Mouse (Mus musculus) embryo, embryonic 10.5 days (tissue): ENCODE results near the gene Pdgfb.
A peak's percentile ranks its signal among the peaks of the same experiment; 100 is the strongest.

Source experiments
- DNase-seq: peaks from one replicate; pipeline ENCODE4 v3.0.0-alpha.2; 2015; ENCODE audit warnings: low spot score

Pdgfb gene

DNA sequence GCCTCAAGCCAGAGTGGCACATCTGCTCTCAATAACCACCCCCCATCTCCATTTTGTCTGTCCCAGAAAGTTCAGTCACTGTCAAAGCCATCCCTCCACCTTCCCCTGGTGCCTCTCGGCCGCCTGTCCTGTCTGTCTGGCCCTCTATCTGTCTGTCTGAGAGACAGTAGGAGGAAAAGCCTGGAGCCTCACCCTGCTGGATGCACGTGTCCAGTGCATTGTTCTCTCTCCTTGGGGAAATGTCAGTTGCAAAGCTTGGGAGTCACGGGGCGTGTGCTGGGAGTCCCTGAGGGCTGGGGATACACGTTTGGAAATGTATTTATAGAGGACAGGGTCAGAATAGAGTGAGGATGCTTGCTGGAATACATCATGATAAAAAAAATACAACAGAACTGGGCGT is 61.3 kb downstream of the Pdgfb start:
- no peak for DNase-seq

DNA sequence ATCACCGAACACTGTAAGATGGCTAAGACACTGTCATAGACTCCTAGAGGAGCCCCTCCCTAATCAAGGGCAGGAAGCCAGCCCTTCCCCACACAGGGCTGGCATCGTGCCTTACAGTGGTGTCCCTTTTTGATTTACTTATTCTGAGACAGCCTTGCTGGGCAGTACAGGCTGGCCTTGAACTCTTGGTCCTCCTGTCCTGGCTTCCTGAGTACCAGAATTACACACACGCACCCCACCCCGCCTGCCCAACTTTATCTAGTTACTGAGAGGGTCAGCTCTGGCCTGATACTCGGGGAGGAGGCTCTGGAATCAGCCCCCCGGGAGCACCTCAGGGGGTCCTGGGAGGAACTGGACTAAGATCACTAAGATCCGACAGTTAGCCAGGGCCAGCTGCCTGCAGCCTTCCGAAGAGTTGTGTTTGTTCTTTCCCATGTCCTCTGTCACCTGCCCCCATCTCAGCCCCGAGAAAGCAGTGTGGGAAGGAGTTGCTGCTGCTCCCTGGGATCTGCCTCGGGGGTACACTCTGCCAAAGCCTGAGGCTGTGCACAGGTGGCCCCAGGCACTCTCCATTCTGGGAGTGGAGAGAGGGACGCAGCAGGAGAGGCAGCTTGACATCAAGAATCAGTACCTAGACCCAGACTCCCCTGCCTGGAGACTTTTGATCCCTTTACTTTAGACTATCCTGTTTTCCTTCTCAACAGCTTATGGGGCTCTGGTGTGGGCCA is 62.1 kb downstream of the Pdgfb start:
- DNase-seq = no peak

DNA sequence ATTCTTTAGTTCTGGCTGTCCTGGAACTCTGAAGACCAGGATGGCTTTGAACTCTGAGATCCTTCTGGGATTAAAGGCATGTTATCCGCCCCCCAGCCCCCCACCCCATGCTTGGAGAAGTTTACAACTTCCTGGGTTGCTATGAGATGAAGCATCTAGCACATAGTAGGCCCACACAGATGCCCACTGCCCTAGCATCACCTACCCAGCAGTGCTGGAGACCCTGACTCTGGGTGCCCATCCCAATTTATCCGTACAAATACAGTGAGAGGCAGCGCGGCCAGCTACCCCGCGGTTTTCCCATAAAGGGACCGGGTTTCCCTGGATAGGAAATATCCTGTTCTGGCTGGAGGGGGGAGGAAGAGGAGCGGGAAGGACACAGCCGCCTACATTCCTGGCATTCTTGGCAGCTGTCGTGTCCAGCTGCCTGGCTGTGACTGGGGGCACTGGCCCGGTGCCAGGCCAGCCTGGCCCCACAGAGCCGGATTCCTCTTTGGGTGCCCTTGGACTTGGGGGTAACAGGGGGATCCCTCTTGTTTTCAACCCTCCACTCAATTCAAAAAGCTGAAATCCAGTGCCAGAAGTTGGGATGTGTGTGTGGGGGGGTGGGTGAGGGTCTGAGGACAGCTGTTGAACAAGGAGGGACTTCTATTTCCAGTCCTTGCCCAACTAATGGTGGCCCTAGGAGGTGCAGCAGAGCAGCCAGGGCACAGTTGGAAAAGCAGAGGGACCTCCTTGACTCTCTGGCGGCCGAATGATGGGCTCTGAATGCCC is 62.9 kb downstream of the Pdgfb start:
- no peak for DNase-seq

DNA sequence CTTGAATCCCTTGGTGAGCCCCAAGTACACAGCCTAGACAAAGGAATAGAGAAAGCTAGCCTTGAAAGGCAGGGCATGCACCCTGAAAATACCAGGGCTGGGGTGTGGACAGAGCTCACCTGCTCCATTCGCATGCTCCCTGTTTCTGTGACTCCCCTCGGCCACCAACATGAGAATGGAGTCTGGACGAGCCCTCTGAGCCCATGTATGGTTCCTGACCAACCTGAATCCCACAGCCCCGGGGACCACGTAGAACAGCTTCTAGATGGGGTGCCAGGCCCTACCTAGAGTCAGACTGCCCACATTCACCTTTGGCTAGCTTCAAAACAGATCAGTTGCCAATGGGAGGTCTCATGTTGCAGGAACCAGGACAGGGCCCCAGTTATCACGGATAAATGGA is 63.6 kb downstream of the Pdgfb start:
- no peak for DNase-seq

DNA sequence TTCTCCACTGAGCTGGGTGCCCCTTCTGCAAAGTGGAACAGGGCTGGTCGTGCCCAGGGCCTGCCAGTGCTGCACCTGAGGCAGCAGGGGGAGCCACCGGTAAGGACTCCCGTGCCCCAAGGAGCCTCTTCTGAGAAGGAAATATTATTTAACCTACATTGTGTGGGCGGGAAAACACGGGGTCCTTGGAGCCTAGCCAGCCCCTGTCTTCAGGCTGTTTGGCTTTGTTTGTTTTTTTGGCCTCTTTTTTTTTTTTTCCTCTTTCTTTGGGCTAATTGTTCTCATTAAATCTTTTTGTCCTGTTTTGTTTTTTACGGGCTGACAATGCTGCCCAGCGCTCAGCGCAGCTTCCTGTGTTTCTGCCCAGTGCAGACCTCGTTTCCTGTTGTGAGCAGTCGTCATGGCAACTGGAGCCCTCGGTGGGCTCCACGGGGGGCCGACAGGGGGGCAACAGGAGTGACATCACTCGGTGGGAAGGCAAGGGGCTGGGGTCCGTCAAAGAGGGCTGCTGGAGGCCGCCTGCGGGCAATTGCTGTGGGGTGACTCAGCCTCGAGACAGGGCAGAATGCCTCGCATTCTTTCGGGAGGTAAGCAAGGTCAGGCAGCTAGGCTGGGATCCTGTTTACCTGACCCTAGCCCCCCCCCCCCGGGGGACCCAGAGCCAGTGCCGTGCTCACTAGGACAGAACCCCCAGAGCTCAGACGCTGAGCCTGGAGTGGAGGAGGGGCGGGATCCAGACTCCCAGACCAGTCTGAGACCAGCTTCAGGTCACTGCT is 64.3 kb downstream of the Pdgfb start:
- DNase-seq = peak; percentile 86

DNA sequence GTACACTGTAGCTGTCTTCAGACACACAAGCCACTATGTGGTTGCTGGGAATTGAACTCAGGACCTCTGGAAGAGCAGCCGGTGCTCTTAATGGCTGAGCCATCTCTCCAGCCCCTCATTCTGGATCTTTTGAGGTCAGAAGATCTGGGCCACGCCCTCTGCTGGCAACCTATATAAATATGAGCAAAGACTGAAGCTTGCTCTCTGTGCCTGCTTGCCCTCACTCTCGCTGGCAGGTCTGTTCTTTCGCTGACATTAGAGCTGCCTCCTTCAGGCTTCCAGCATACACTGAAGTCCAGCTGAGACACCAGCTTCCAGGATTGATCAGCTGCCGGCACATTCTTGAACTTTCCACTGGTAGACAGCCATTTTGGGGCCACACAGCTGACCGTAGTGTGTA is 67.1 kb downstream of the Pdgfb start:
- DNase-seq = no peak

DNA sequence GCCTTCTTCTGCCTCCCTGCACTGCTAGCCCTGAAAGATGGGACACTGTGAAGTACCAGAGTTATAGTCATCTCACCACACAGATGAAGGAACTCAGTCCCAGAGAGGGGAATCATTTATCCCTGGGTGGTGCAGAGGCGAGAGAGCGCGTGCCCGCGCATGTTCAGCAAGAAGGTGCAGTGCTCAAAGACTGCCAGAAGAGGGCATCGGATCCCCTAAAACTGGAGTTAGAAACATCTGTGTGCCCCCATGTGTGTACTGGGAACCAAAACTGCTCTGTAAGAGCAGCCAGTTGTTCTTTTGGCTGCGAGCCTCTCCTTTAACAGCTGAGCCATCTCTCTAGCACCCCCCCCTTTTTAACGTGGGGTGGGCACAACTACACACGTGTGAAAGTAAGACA is 68.0 kb downstream of the Pdgfb start:
- peak; percentile 55 for DNase-seq

DNA sequence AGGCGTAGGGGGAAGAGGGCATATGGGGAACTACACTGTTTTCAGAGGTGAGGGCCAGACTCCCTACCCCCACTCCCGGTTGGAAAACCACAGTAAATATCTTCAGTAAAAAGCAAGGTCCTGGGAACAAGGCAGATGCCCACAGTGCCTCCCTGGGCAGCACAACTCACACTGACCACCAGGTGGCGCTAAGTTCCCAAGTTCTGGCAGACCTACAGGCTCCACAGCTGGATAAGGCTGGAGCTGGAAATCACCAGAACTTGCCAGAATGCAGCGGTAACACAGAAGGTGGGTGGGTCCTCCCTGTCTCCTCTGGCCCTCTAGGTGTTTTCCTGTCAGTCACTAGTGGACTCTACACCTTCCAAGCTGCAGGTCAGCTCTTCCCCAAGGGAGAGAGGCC is 68.8 kb downstream of the Pdgfb start:
- DNase-seq = peak; percentile 96
